Mouse (Mus musculus) midbrain, embryonic 14.5 days (tissue): ENCODE measurements around the gene Pi16. TPM values are rescaled to one million over a fixed set of nuclear protein-coding genes. Genes with fewer than 3 reads are reported as not detected.
"Not testable (repeated sequence)": the region's sequence is repeated elsewhere in the genome, so short reads cannot be mapped to it uniquely, and the experiment has no call there.

Experiments
- ATAC-seq: fragments of 200-750 bp; cut with Nextera tagmentation; 2 replicates; pipeline ENCODE4 v1.8.0; 2017; ENCODE audit warnings: moderate number of reproducible peaks, moderate library complexity; ENCODE audit not compliant: low FRiP score, low TSS enrichment
- DNase-seq: peaks from one replicate; pipeline ENCODE4 v3.0.0-alpha.2; 2015
- H3K27ac ChIP-seq: fragments of 300-500 bp; sonication (generic); replicated peaks from 2 replicates; pipeline ENCODE4 v1.5.1; 2014; ENCODE audit warnings: mild to moderate bottlenecking, low read depth, low read length, moderate library complexity
- H3K27me3 ChIP-seq: fragments of 300-500 bp; sonication (generic); 2 replicates; pipeline ENCODE4 v1.6.1; 2014; ENCODE audit warnings: low read length, control low read depth, mixed read lengths; ENCODE audit not compliant: control insufficient read depth, insufficient read depth
- H3K36me3 ChIP-seq: fragments of 300-500 bp; sonication (generic); 2 replicates; pipeline ENCODE4 v1.6.1; 2014; ENCODE audit warnings: low read length, control low read depth; ENCODE audit not compliant: control insufficient read depth, insufficient read depth
- H3K4me1 ChIP-seq: fragments of 300-500 bp; sonication (generic); 2 replicates; pipeline ENCODE4 v1.6.1; 2014; ENCODE audit warnings: mild to moderate bottlenecking, antibody characterized with exemption, low read length, control low read depth; ENCODE audit not compliant: control insufficient read depth, insufficient read depth
- H3K4me2 ChIP-seq: fragments of 300-500 bp; sonication (generic); 2 replicates; pipeline ENCODE4 v1.6.1; 2014; ENCODE audit warnings: mild to moderate bottlenecking, low read length, moderate library complexity
- H3K4me3 ChIP-seq: fragments of 300-500 bp; sonication (generic); replicated peaks from 2 replicates; pipeline ENCODE4 v1.5.1; 2014; ENCODE audit warnings: low read depth, low read length
- H3K9ac ChIP-seq: fragments of 300-500 bp; sonication (generic); replicated peaks from 2 replicates; pipeline ENCODE4 v1.6.1; 2014; ENCODE audit warnings: mild to moderate bottlenecking, low read length, moderate library complexity
- H3K9me3 ChIP-seq: fragments of 300-500 bp; sonication (generic); 2 replicates; pipeline ENCODE4 v1.6.1; 2016; ENCODE audit warnings: low read length, control low read depth, mixed read lengths; ENCODE audit not compliant: control insufficient read depth
- WGBS: fragments of 180-500 bp; shearing (Covaris S2); extraction: QIAGEN DNeasy Blood & Tissue Kit; methylation state at CpG from one replicate; pipeline ENCODE4 v1.1.7; 2014; 5-methylcytosine and 5-hydroxymethylcytosine counted together
- polyA plus RNA-seq: library from polyadenylated mRNA; unstranded; fragments of >200 nt; fragmentation: Nextera tagmentation; extraction: Ambion mirVana; gene quantifications from 2 replicates; pipeline ENCODE4 v1.2.1, GENCODE M21; 2014

Gene Pi16
- polyA plus RNA-seq, 1 experiment from 2014 or later: 1.3 TPM

- peaks cover 26% of the 10 kb centered on the region for H3K4me1 ChIP-seq
- no peaks in the 10 kb centered on the region for H3K9me3 ChIP-seq
- H3K4me2 ChIP-seq: no peak overlapping the region; the same call in 1 of the 2 replicates
- no peak for DNase-seq
- peaks cover 60% of the 10 kb centered on the region for H3K36me3 ChIP-seq
- 50% methylated on average over 13 of the region's 13 CpGs for WGBS
- no peaks in the 10 kb centered on the region for H3K27me3 ChIP-seq
- ATAC-seq: no peak
- no peak overlapping the region for H3K4me3 ChIP-seq
- no peak overlapping the region; the same call in 1 of the 2 replicates for H3K9ac ChIP-seq
- peak overlapping the region; percentile 78 for H3K27ac ChIP-seq
Observed at GRCm38 (mm10) chr17:29342010-29342910, 24.8 kb downstream of the Pi16 start.

GRCm38 (mm10) chr17:29343241-29343640, 25.8 kb downstream of the Pi16 start:
- ATAC-seq (no peak), DNase-seq (no peak)
- H3K4me3 ChIP-seq: no peak overlapping the region
- H3K4me2 ChIP-seq: no peak overlapping the region
- peaks cover 54% of the 10 kb centered on the region for H3K36me3 ChIP-seq
- no peak overlapping the region for H3K27ac ChIP-seq
- H3K9me3 ChIP-seq: no peaks in the 10 kb centered on the region
- 91% methylated on average over 5 of the region's 5 CpGs for WGBS
- peaks cover 29% of the 10 kb centered on the region for H3K4me1 ChIP-seq
- H3K9ac ChIP-seq: no peak overlapping the region
- no peaks in the 10 kb centered on the region for H3K27me3 ChIP-seq

- H3K36me3 ChIP-seq: peaks cover 33% of the 10 kb centered on the region
- peak overlapping the region; percentile 86 for H3K4me3 ChIP-seq
- ATAC-seq (no peak), DNase-seq (no peak)
- no peaks in the 10 kb centered on the region for H3K27me3 ChIP-seq
- H3K9me3 ChIP-seq: no peaks in the 10 kb centered on the region
- peak overlapping the region; percentile 90; the same call in 1 of the 2 replicates for H3K9ac ChIP-seq
- peak overlapping the region; percentile 61 for H3K4me2 ChIP-seq
- no peak overlapping the region for H3K27ac ChIP-seq
- 96% methylated on average over 12 of the region's 12 CpGs for WGBS
- H3K4me1 ChIP-seq: peaks cover 29% of the 10 kb centered on the region
Observed at GRCm38 (mm10) chr17:29345272-29345671, 27.8 kb downstream of the Pi16 start.

GRCm38 (mm10) chr17:29346496-29347125, 29.1 kb downstream of the Pi16 start:
- Histone ChIP-seq H3K4me3 (peak overlapping the region; percentile 86), H3K27me3 (no peaks in the 10 kb centered on the region), H3K4me2 (peak overlapping the region; percentile 61), H3K27ac (peak overlapping the region; percentile 93), H3K36me3 (peaks cover 27% of the 10 kb centered on the region), H3K9me3 (no peaks in the 10 kb centered on the region), H3K4me1 (peaks cover 26% of the 10 kb centered on the region), H3K9ac (peak overlapping the region; percentile 90)
- WGBS: 3% methylated on average over 11 of the region's 11 CpGs
- no peak for ATAC-seq
- peak; percentile 77 for DNase-seq

- peaks cover 21% of the 10 kb centered on the region for H3K4me1 ChIP-seq
- peak overlapping the region; percentile 90 for H3K9ac ChIP-seq
- no peaks in the 10 kb centered on the region for H3K9me3 ChIP-seq
- peak overlapping the region; percentile 61 for H3K4me2 ChIP-seq
- H3K4me3 ChIP-seq: peak overlapping the region; percentile 86
- no peaks in the 10 kb centered on the region for H3K27me3 ChIP-seq
- WGBS: under 1% methylated on average over 45 of the region's 45 CpGs
- DNase-seq: peak; percentile 72
- ATAC-seq: peak; percentile 64
- H3K27ac ChIP-seq: peak overlapping the region; percentile 93
- peaks cover 23% of the 10 kb centered on the region for H3K36me3 ChIP-seq
Observed at GRCm38 (mm10) chr17:29347126-29347644, 29.7 kb downstream of the Pi16 start.

- Histone ChIP-seq H3K4me1 (peaks cover 18% of the 10 kb centered on the region), H3K36me3 (peaks cover 17% of the 10 kb centered on the region), H3K27ac (peak within 1 kb of the TSS; percentile 93), H3K4me3 (peak within 1 kb of the TSS; percentile 86), H3K9ac (peak within 1 kb of the TSS; percentile 90), H3K9me3 (no peaks in the 10 kb centered on the region), H3K27me3 (no peaks in the 10 kb centered on the region), H3K4me2 (peak within 1 kb of the TSS; percentile 61)
- ATAC-seq: peak; percentile 94
- 1% methylated on average over 46 of the region's 53 CpGs for WGBS
- DNase-seq: peak; percentile 98
Observed at GRCm38 (mm10) chr17:29347645-29348256, 30.3 kb downstream of the Pi16 start, which contains the start of gene Mtch1. Gene Mtch1, minus strand, starts transcription at chr17:29347934.

GRCm38 (mm10) chr17:29348996-29349395, 31.5 kb downstream of the Pi16 start:
- H3K9me3 ChIP-seq: no peaks in the 10 kb centered on the region
- no peak overlapping the region for H3K4me3 ChIP-seq
- H3K4me1 ChIP-seq: peaks cover 18% of the 10 kb centered on the region
- DNase-seq (no peak), ATAC-seq (no peak)
- H3K27ac ChIP-seq: no peak overlapping the region
- WGBS: 77% methylated on average over 2 of the region's 2 CpGs
- no peaks in the 10 kb centered on the region for H3K27me3 ChIP-seq
- no peak overlapping the region for H3K4me2 ChIP-seq
- H3K9ac ChIP-seq: no peak overlapping the region
- peaks cover 8% of the 10 kb centered on the region for H3K36me3 ChIP-seq

- not testable (repeated sequence) for ATAC-seq, H3K27ac ChIP-seq, H3K27me3 ChIP-seq, H3K4me2 ChIP-seq, DNase-seq, H3K4me3 ChIP-seq, H3K36me3 ChIP-seq, H3K9ac ChIP-seq, H3K9me3 ChIP-seq
- H3K4me1 ChIP-seq: peaks cover 21% of the 10 kb centered on the region
- 61% methylated on average over 5 of the region's 5 CpGs for WGBS
Observed at GRCm38 (mm10) chr17:29351056-29351455, 33.6 kb downstream of the Pi16 start.
